Mouse (Mus musculus) small intestine, adult 2 months (tissue): ENCODE data around the gene Fkbp1a.

Source experiments
- CTCF ChIP-seq: fragments of 200-500 bp; IDR thresholded peaks from 2 replicates; pipeline ENCODE4 v1.5.1; 2012; ENCODE audit warnings: low read depth, mild to moderate bottlenecking, control low read depth, inconsistent platforms, low read length, moderate library complexity, mixed read lengths; ENCODE audit not compliant: insufficient replicate concordance, insufficient read length; ENCODE audit errors: extremely low read depth
- POLR2A ChIP-seq: fragments of 200-500 bp; IDR thresholded peaks from 2 replicates; pipeline ENCODE4 v1.6.1; 2012; ENCODE audit warnings: low read depth, mild to moderate bottlenecking, control low read depth, inconsistent platforms, low read length, moderate library complexity

DNA sequence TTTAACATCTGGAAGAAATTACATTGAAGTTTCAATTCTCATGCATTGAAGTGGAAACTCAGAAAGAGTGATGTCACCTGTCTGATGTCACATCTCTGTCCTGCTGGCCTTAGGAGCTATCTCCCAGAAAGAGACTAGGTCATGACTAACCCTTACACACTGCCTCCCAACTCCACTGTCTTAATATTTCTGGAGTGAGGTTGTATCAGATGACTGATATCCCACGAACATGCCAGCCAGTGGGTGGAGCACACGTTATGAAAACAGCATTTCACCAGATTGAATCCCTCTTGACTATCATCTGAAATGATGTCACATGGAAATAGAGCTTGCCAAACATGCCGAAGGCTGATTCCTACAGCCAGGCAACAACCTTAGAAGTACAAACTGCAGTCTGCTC, 22.7 kb downstream of the Fkbp1a start:
- TF ChIP-seq POLR2A (no peak), CTCF (no peak)
